Mouse (Mus musculus) hindbrain, embryonic 12.5 days (tissue): ENCODE results near the gene Ugt1a9. TPM values are rescaled to one million over a fixed set of nuclear protein-coding genes. Genes with fewer than 3 reads are reported as not detected.

Experiments
- ATAC-seq: fragments of 200-750 bp; cut with Nextera tagmentation; 2 replicates; pipeline ENCODE4 v1.8.0; 2017; ENCODE audit warnings: moderate TSS enrichment; ENCODE audit not compliant: low FRiP score
- H3K27ac ChIP-seq: fragments of 300-500 bp; sonication (generic); 2 replicates; pipeline ENCODE4 v1.5.1; 2016; ENCODE audit warnings: mild to moderate bottlenecking
- H3K27me3 ChIP-seq: fragments of 300-500 bp; sonication (generic); 2 replicates; pipeline ENCODE4 v1.6.1; 2016; ENCODE audit warnings: mild to moderate bottlenecking
- H3K36me3 ChIP-seq: fragments of 300-500 bp; sonication (generic); 2 replicates; pipeline ENCODE4 v1.6.1; 2016; ENCODE audit warnings: mild to moderate bottlenecking
- H3K4me1 ChIP-seq: fragments of 300-500 bp; sonication (generic); 2 replicates; pipeline ENCODE4 v1.6.1; 2016
- H3K4me2 ChIP-seq: fragments of 300-500 bp; sonication (generic); replicated peaks from 2 replicates; pipeline ENCODE4 v1.6.1; 2016; ENCODE audit warnings: mild to moderate bottlenecking
- H3K4me3 ChIP-seq: fragments of 300-500 bp; sonication (generic); 2 replicates; pipeline ENCODE4 v1.5.1; 2016; ENCODE audit warnings: mild to moderate bottlenecking
- H3K9ac ChIP-seq: fragments of 300-500 bp; sonication (generic); 2 replicates; pipeline ENCODE4 v1.6.1; 2016; ENCODE audit warnings: mild to moderate bottlenecking, moderate library complexity
- H3K9me3 ChIP-seq: fragments of 300-500 bp; sonication (generic); replicated peaks from 2 replicates; pipeline ENCODE4 v1.6.1; 2016; ENCODE audit warnings: mild to moderate bottlenecking
- WGBS: fragments of 180-500 bp; shearing (Covaris S2); methylation state at CpG from one replicate; pipeline ENCODE4 v1.1.7; 2016; 5-methylcytosine and 5-hydroxymethylcytosine counted together
- polyA plus RNA-seq: library from polyadenylated mRNA; unstranded; fragments of >200 nt; fragmentation: Nextera tagmentation; extraction: Ambion mirVana; gene quantifications from 2 replicates; pipeline ENCODE4 v1.2.1, GENCODE M21; 2016

The Ugt1a9 gene
- polyA plus RNA-seq, 1 experiment from 2014 or later, result not detected

DNA sequence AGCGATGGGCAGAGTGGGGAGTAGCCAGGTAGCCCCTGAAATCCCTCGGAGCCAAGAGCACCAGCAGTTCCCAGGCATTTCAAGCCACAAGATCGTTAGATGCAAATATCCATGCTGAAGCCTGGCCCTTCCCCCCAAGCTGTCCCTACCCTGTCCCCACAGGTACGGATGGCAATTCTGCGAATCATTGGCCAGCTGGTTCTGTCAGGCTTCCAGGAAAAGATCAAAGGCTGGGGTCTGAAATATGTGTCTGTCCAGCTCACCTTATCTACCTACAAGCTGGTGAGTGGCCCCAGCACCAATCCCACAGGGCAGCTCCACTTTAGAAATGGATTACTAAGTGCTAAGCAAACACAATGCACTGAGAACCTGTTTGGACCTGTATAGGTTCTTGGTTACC lies 166.7 kb downstream of the Ugt1a9 start:
- no peak overlapping the region for H3K4me3 ChIP-seq
- H3K4me1 ChIP-seq, result no peaks in the 10 kb centered on the region
- H3K27me3 ChIP-seq, result no peaks in the 10 kb centered on the region
- no peak overlapping the region for H3K27ac ChIP-seq
- ATAC-seq, result no peak
- H3K9me3 ChIP-seq, result peaks cover 95% of the 10 kb centered on the region
- no peaks in the 10 kb centered on the region for H3K36me3 ChIP-seq
- H3K9ac ChIP-seq, result no peak overlapping the region
- H3K4me2 ChIP-seq, result no peak overlapping the region
- 78% methylated on average over 5 of the region's 5 CpGs for WGBS

DNA sequence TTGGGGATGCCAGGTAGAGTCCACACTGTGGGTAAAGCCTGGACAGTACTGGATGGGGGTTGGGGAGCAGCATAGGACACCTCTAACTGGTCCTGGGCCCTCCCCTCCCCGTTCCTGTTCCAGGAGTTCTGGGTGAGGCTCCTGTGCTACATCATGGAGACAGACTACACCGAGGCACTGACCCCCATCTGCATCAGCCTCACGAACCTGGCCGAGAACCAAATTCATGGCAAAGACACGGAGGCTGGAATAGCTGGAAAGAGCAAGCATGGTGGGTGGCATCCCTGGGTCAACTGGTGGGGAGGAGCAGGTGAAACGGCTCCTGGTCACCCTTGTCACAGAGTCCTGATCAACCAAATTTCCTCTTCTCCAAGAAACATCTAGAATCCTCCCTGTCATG lies 168.2 kb downstream of the Ugt1a9 start:
- Histone ChIP-seq H3K27me3 (no peaks in the 10 kb centered on the region), H3K4me1 (no peaks in the 10 kb centered on the region), H3K9ac (no peak overlapping the region), H3K36me3 (no peaks in the 10 kb centered on the region), H3K27ac (no peak overlapping the region), H3K4me3 (no peak overlapping the region), H3K4me2 (no peak overlapping the region), H3K9me3 (peaks cover 93% of the 10 kb centered on the region)
- WGBS, result 80% methylated on average over 6 of the region's 6 CpGs
- ATAC-seq, result peak; percentile 15; the same call in 1 of the 2 replicates

DNA sequence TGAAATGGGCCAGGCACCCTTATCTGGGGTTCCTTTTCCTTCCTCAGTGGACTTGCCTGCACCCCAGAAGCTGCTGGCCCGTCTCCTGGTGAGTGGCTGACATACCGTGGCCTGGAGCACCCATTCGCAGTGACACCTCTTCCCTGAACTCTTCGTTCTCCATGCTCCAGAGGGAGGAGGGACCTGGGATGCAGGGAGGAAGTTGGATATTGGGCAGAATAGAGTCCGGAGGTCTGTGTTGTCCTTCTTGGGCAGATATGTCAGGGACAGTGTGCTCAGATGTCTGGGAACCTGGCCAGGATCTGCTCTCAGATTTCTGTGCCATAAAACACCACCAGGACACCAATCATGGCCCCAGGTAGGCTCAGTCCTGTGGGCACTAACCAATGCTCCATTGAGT lies 169.5 kb downstream of the Ugt1a9 start:
- WGBS, result 74% methylated on average over 5 of the region's 5 CpGs
- H3K36me3 ChIP-seq, result no peaks in the 10 kb centered on the region
- no peaks in the 10 kb centered on the region for H3K27me3 ChIP-seq
- ATAC-seq, result no peak
- H3K9ac ChIP-seq, result no peak overlapping the region
- peaks cover 92% of the 10 kb centered on the region for H3K9me3 ChIP-seq
- no peak overlapping the region for H3K4me2 ChIP-seq
- no peak overlapping the region for H3K4me3 ChIP-seq
- H3K4me1 ChIP-seq, result no peaks in the 10 kb centered on the region
- H3K27ac ChIP-seq, result no peak overlapping the region

DNA sequence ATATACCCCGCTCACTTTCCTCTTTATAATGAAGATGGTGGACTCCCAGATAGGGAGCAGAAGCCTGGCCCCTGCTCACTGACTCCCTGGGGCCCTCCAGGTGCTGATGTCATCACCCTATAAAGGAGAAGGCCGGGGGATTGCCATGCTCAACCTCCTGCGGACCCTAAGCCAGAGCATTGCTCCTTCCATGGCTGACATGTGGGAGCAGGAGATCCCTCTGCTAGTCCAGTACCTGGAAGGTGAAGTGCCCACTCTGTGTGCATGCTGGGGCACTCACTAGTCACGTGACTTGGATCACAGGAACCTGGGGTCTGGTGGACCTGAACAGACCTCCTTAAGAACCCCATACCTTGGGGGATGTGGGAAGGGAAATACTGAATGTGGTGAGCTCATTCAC lies 170.0 kb downstream of the Ugt1a9 start:
- 76% methylated on average over 4 of the region's 4 CpGs for WGBS

DNA sequence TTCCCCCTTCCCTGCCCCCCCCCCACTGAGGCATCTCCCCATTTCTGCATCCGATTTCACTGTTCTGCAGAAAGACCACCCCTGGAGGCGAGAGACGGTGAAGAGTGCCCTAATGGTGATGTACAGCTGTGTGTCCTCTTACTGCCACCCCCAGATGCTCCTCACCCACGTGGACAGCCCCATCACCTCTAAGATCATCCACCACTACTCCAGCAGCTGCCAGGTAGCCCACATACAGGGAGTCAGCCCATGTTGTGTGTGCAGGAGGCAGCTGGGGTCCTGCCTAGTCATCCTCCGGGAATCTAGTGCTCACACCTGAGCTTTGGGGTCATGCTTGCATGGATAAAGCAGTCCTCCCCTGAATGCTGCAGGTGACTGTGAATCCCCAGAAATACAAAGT lies 173.3 kb downstream of the Ugt1a9 start:
- 67% methylated on average over 5 of the region's 5 CpGs for WGBS
- Histone ChIP-seq H3K4me3 (no peak overlapping the region), H3K9ac (no peak overlapping the region), H3K27ac (no peak overlapping the region), H3K4me2 (no peak overlapping the region), H3K27me3 (no peaks in the 10 kb centered on the region), H3K36me3 (no peaks in the 10 kb centered on the region), H3K4me1 (no peaks in the 10 kb centered on the region), H3K9me3 (peaks cover 94% of the 10 kb centered on the region)
- ATAC-seq, result no peak

More for the DNA sequence above, 170.0 kb downstream of the Ugt1a9 start:
- H3K36me3 ChIP-seq, result no peaks in the 10 kb centered on the region
- no peak overlapping the region for H3K27ac ChIP-seq
- H3K4me2 ChIP-seq, result no peak overlapping the region
- H3K27me3 ChIP-seq, result no peaks in the 10 kb centered on the region
- ATAC-seq, result peak; percentile 13
- H3K4me3 ChIP-seq, result no peak overlapping the region
- no peaks in the 10 kb centered on the region for H3K4me1 ChIP-seq
- H3K9ac ChIP-seq, result no peak overlapping the region
- H3K9me3 ChIP-seq, result peaks cover 92% of the 10 kb centered on the region

DNA sequence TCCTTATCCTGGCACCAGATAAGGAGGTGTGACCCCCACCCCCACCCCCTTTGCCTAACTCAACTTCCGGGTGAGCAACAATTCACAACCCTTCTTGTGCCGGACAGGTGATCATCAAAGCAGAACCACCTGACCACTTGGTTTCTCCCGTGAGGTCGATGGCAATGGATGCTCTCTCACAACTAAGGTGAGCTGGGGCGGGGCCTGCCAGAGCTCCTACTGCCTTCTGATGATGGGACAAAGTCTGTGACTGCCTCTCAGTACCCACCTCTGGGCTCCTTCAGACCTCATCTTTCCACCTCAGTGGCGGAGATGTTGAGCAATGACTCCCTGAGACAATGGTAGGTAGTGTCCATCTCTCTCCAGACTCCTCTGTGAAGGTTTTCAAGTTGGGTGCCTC lies 175.3 kb downstream of the Ugt1a9 start:
- Histone ChIP-seq H3K4me2 (no peak overlapping the region), H3K9ac (no peak overlapping the region), H3K36me3 (no peaks in the 10 kb centered on the region), H3K27ac (no peak overlapping the region), H3K27me3 (no peaks in the 10 kb centered on the region), H3K9me3 (peaks cover 94% of the 10 kb centered on the region), H3K4me3 (no peak overlapping the region), H3K4me1 (no peaks in the 10 kb centered on the region)
- WGBS, result 78% methylated on average over 6 of the region's 6 CpGs
- no peak for ATAC-seq

DNA sequence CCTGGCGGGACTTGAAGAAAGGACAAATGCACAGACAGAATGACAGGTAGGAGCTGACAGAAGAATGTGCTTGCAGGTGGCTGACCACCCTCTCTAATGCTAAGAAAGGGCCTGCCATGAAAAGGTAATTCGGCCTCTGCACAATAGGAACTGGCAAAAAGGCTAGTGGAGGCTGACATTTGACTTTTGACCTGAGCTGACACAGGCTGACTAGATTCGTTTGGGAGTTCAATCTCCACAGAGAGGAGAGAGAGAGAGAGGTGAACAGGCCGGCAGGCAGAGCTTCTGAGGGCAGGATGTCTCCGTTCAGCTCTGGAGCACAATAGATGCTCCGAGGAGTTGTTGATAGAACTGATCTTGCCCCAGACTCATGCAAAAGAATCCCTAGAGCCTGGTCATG lies 175.8 kb downstream of the Ugt1a9 start:
- Histone ChIP-seq H3K4me2 (no peak overlapping the region), H3K4me3 (no peak overlapping the region), H3K4me1 (no peaks in the 10 kb centered on the region), H3K27me3 (no peaks in the 10 kb centered on the region), H3K36me3 (no peaks in the 10 kb centered on the region), H3K27ac (no peak overlapping the region), H3K9ac (no peak overlapping the region), H3K9me3 (peaks cover 94% of the 10 kb centered on the region)
- no peak for ATAC-seq
- WGBS, result 44% methylated on average over 6 of the region's 6 CpGs

DNA sequence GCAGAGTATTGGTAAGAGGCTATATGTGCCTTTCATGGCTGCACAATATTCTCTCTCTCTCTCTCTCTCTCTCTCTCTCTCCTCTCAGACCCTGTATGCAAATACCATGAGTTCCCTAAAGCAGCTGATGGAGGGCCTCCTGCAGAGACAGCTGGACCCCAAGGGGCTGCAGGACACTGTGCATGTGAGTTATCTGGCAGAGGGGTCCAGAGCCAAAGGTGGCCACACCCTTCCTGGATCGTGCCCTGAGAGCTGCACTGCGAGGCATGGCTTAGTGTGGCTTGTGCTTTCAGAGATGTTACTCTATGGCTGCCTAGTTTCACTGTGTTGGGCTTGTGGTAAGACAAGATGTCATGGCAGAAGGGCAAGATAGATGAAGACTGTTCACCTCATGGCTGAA lies 177.1 kb downstream of the Ugt1a9 start:
- no peaks in the 10 kb centered on the region for H3K27me3 ChIP-seq
- WGBS, result 48% methylated on average over 2 of the region's 2 CpGs
- no peak overlapping the region for H3K9ac ChIP-seq
- no peaks in the 10 kb centered on the region for H3K36me3 ChIP-seq
- no peak overlapping the region for H3K4me2 ChIP-seq
- no peak overlapping the region for H3K4me3 ChIP-seq
- ATAC-seq, result no peak
- no peak overlapping the region for H3K27ac ChIP-seq
- H3K9me3 ChIP-seq, result peaks cover 93% of the 10 kb centered on the region
- no peaks in the 10 kb centered on the region for H3K4me1 ChIP-seq

DNA sequence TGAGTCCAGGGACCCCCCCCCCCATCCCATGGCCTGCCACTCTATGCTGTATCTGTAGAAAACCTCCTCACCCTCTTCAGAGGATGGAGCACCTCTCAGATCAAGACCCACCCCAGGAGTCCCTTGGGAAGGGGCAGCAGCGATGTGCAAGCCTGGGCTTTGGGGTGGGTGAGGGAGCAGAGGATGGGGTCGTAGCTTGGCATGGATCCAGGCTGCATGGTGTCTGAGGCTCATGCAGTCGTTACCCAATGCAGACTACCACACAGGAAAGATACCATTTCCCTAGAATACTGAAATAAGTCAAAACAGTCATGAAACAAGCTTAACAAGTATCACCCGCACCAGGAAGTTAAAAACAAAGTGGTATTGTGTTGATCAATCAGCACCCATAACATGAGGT lies 178.1 kb downstream of the Ugt1a9 start:
- Histone ChIP-seq H3K4me1 (no peaks in the 10 kb centered on the region), H3K9me3 (peaks cover 92% of the 10 kb centered on the region), H3K36me3 (no peaks in the 10 kb centered on the region), H3K4me2 (no peak overlapping the region), H3K4me3 (no peak overlapping the region), H3K27ac (no peak overlapping the region), H3K27me3 (no peaks in the 10 kb centered on the region), H3K9ac (no peak overlapping the region)
- WGBS, result 71% methylated on average over 4 of the region's 4 CpGs
- no peak for ATAC-seq

DNA sequence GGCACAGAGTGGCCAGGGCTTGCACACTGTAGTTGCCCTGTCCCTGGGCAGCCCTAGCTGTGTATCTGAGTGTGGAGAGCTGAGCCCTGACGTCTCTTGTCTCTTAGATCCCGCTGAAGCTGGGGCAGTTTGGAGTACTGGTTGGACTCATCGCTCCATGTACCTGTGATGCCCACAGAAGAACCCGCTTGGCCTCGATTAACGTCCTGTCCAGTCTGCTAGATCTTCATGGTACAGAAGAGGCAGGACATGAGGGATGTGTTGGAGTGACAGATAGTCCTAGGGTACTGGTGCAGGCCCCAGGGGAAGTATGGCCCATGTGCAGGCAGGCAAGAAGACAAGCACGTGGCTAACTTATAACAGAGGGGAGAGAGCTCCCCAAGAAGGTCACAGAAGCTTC lies 179.0 kb downstream of the Ugt1a9 start:
- Histone ChIP-seq H3K27me3 (no peaks in the 10 kb centered on the region), H3K27ac (no peak overlapping the region), H3K36me3 (no peaks in the 10 kb centered on the region), H3K4me1 (no peaks in the 10 kb centered on the region), H3K4me2 (no peak overlapping the region), H3K4me3 (no peak overlapping the region), H3K9me3 (peaks cover 93% of the 10 kb centered on the region), H3K9ac (no peak overlapping the region)
- no peak for ATAC-seq
- 77% methylated on average over 7 of the region's 7 CpGs for WGBS

DNA sequence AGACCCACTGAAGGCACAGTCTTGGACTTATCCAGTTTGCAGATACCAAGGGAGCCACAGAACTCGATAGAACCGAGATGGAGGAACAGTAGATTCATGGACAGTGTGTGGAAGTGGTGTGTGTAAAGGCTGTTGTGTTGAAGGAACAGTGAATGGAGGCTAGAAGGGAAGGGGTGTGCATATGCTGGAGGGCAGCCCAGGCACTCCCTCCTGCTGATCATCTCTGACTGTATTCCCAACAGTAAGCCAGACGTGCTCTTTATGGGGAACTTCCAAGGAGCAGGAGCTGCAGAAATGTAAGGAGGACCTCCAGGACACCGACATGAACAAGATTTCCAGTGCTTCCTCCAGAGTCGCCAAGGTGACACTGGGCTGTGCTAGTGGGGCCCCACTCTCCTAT lies 179.4 kb downstream of the Ugt1a9 start:
- no peaks in the 10 kb centered on the region for H3K36me3 ChIP-seq
- peaks cover 93% of the 10 kb centered on the region for H3K9me3 ChIP-seq
- H3K27ac ChIP-seq, result no peak overlapping the region
- H3K4me2 ChIP-seq, result no peak overlapping the region
- no peaks in the 10 kb centered on the region for H3K4me1 ChIP-seq
- no peak overlapping the region for H3K4me3 ChIP-seq
- H3K27me3 ChIP-seq, result no peaks in the 10 kb centered on the region
- 81% methylated on average over 5 of the region's 5 CpGs for WGBS
- H3K9ac ChIP-seq, result no peak overlapping the region
- ATAC-seq, result no peak

DNA sequence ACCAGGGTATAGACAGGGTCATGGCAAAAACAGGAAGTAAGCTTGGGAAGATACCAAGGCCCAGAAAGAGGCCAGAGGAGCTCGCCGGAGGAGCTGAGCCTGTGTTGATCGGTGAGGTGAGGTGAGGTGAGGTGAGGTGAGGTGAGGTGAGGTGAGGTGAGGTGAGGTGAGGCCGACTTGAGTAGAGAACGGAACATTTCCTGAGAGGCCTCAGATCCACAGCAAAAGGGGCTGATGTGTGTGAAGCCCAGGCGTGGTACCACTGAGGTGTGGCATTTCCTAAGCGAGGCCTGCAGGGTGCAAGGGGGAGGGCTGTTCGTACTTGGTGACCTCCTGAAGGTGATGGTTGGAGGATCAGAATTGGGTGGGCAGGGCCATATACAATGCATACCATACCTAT lies 182.5 kb downstream of the Ugt1a9 start:
- 72% methylated on average over 8 of the region's 8 CpGs for WGBS
- no peak overlapping the region for H3K27ac ChIP-seq
- peaks cover 93% of the 10 kb centered on the region for H3K9me3 ChIP-seq
- no peak overlapping the region for H3K9ac ChIP-seq
- no peak overlapping the region for H3K4me3 ChIP-seq
- no peaks in the 10 kb centered on the region for H3K36me3 ChIP-seq
- no peak for ATAC-seq
- H3K4me1 ChIP-seq, result no peaks in the 10 kb centered on the region
- H3K27me3 ChIP-seq, result no peaks in the 10 kb centered on the region
- H3K4me2 ChIP-seq, result no peak overlapping the region

DNA sequence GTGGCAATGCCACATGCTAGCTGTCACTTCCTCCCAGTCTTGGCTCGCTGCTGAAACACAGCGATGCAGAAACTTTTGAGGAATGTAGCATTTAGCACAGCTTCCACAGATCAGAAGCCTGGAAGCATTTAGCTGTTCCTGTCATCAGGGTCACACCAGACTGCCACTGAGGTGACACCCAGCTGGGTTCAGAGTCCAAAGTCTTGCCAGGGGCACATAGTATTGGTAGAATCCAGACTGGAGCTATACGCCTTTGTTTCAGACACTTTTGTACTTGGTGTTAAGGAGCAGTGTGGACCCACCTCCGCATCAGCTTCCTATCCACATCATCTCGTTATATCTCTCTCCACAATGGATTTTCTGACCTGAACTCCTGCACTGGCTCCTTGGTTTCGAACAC lies 182.9 kb downstream of the Ugt1a9 start:
- WGBS, result 74% methylated on average over 6 of the region's 6 CpGs
- Histone ChIP-seq H3K27ac (no peak overlapping the region), H3K9ac (no peak overlapping the region), H3K36me3 (no peaks in the 10 kb centered on the region), H3K4me1 (no peaks in the 10 kb centered on the region), H3K27me3 (no peaks in the 10 kb centered on the region), H3K9me3 (peaks cover 92% of the 10 kb centered on the region), H3K4me3 (no peak overlapping the region), H3K4me2 (no peak overlapping the region)
- no peak for ATAC-seq
